ENCODE assay signal across 8 mouse cellular contexts in genomic region chr3:116861223-116861539, GRCm38 (mm10). TPM values are rescaled to one million over a fixed set of nuclear protein-coding genes. Genes with fewer than 3 reads are reported as not detected.
A peak's percentile ranks its signal among the peaks of the same experiment; 100 is the strongest.
DNase-seq lines count a peak whose midpoint lies in the region; ATAC-seq and TF ChIP-seq lines count a peak whose summit lies in the region.

No protein-coding gene starts in this region.

- H3K9me3 ChIP-seq in forebrain, embryonic 10.5 days: no peaks in the 10 kb centered on the region
- no peaks in the 10 kb centered on the region for H3K9me3 ChIP-seq in liver, embryonic 13.5 days (replicated peaks)

- H3K79me2 ChIP-seq in C2C12 (ENCODE audit: control insufficient read depth, insufficient read depth): peaks cover 32% of the 10 kb centered on the region

- H3K4me3 ChIP-seq in C2C12 (ENCODE audit: insufficient read depth, poor library complexity, severe bottlenecking): peak overlapping the region; percentile 68
- peak overlapping the region; percentile 69 for H3K4me3 ChIP-seq in forebrain, embryonic 10.5 days
- H3K4me3 ChIP-seq in liver, embryonic 13.5 days (replicated peaks): peak overlapping the region; percentile 80

- H3K9ac ChIP-seq in liver, embryonic 13.5 days: peak overlapping the region; percentile 86

- H3K4me2 ChIP-seq in liver, embryonic 13.5 days: peak overlapping the region; percentile 92

- ATAC-seq in frontal cortex, adult (ENCODE audit: low TSS enrichment): peak; percentile 51
- no peak for ATAC-seq in liver, embryonic 13.5 days (ENCODE audit: low read depth)

- H3K4me1 ChIP-seq in forebrain, embryonic 10.5 days: peaks cover 7% of the 10 kb centered on the region
- H3K4me1 ChIP-seq in liver, embryonic 13.5 days (replicated peaks): peaks cover 82% of the 10 kb centered on the region

- H3K79me3 ChIP-seq in C2C12 (ENCODE audit: low read depth): peaks cover 17% of the 10 kb centered on the region

- no peak overlapping the region for H3ac ChIP-seq in C2C12 (ENCODE audit: control insufficient read depth, insufficient read length, low read depth)

- H3K36me3 ChIP-seq in C2C12 (ENCODE audit: control insufficient read depth, insufficient read depth): peaks cover 4% of the 10 kb centered on the region
- no peaks in the 10 kb centered on the region for H3K36me3 ChIP-seq in forebrain, embryonic 10.5 days (replicated peaks)
- H3K36me3 ChIP-seq in liver, embryonic 13.5 days: peaks cover 4% of the 10 kb centered on the region

- H3K27ac ChIP-seq in forebrain, embryonic 10.5 days: peak overlapping the region; percentile 85
- peak overlapping the region; percentile 96 for H3K27ac ChIP-seq in liver, embryonic 13.5 days

- no peak for DNase-seq in frontal cortex, postnatal 36 days (ENCODE audit: low spot score in 2 of 2)
- no peak for DNase-seq in forebrain, embryonic 10.5 days (ENCODE audit: extremely low spot score, low spot score)
- DNase-seq in liver, embryonic 13.5 days: peak; percentile 14
- DNase-seq in adrenal gland, postnatal 4 days (ENCODE audit: low spot score in 2 of 2): no peak
- DNase-seq in ovary, postnatal 14 days (ENCODE audit: low spot score): no peak
- no peak for DNase-seq in B cell, adult 2 months

- no peak for TF ChIP-seq CTCF in C2C12 (IDR thresholded peaks at IDR 0.05; ENCODE audit: control insufficient read depth, insufficient read depth, insufficient read length)

- 15% methylated on average over 4 of the region's 4 CpGs for WGBS in forebrain, embryonic 10.5 days
- WGBS in liver, embryonic 13.5 days (ENCODE audit: insufficient replicate concordance): 2% methylated on average over 4 of the region's 4 CpGs

- H3K27me3 ChIP-seq in C2C12 (ENCODE audit: control insufficient read depth, insufficient read depth, insufficient read length): no peaks in the 10 kb centered on the region
- H3K27me3 ChIP-seq in forebrain, embryonic 10.5 days (ENCODE audit: poor library complexity, severe bottlenecking): no peaks in the 10 kb centered on the region
- no peaks in the 10 kb centered on the region for H3K27me3 ChIP-seq in liver, embryonic 13.5 days

TF ChIP-seq in C2C12, 6 proteins besides CTCF, POLR2A, EP300 and RAD21:
- TF ChIP-seq USF1 (IDR thresholded peaks at IDR 0.05; ENCODE audit: low read depth) (no peak), MAX (IDR thresholded peaks at IDR 0.05) (no peak), CEBPB (IDR thresholded peaks at IDR 0.05; ENCODE audit: low read depth) (no peak), MYOG (IDR thresholded peaks at IDR 0.05; ENCODE audit: control insufficient read depth, extremely low read depth, insufficient read length) (no peak), MYOD1 (IDR thresholded peaks at IDR 0.05; ENCODE audit: control insufficient read depth, insufficient read length, low read depth) (no peak), FOSL1 (IDR thresholded peaks at IDR 0.05; ENCODE audit: insufficient read depth, low read length, poor library complexity, severe bottlenecking) (no peak)

RNA-seq across cellular contexts. Expression of gene Frrs1, which starts 1.9 kb away (rescaled TPM):
- polyA plus RNA-seq in C2C12 (2012; fragmentation: generic; extraction: Trizol): 13.1 TPM
- polyA plus RNA-seq in forebrain, embryonic 10.5 days (2016; fragmentation: Nextera tagmentation; extraction: Ambion mirVana): 14.7 and 16.3 TPM in 2 replicates
- 37.6 and 46.4 TPM in 2 replicates for polyA plus RNA-seq in liver, embryonic 13.5 days (2015; fragmentation: Nextera tagmentation; extraction: Ambion mirVana)
- total RNA-seq in adrenal gland, postnatal 4 days (2021): 10 to 100 TPM; 17.0 to 20.4 TPM

RNA-seq across cellular contexts. Expression of gene Agl, which starts 53.2 kb away (rescaled TPM):
- polyA plus RNA-seq in C2C12 (2012; fragmentation: generic; extraction: Trizol): 8.7 TPM
- 9.9 and 11.0 TPM in 2 replicates for polyA plus RNA-seq in forebrain, embryonic 10.5 days (2016; fragmentation: Nextera tagmentation; extraction: Ambion mirVana)
- 4.4 and 6.0 TPM in 2 replicates for polyA plus RNA-seq in liver, embryonic 13.5 days (2015; fragmentation: Nextera tagmentation; extraction: Ambion mirVana)
- total RNA-seq in adrenal gland, postnatal 4 days (2021): 10 to 100 TPM; 38.6 to 42.9 TPM
